Mouse (Mus musculus) limb, embryonic 10.5 days (tissue): ENCODE results near the gene Atp6v0e2. TPM values are rescaled to one million over a fixed set of nuclear protein-coding genes. Genes with fewer than 3 reads are reported as not detected.
A peak's percentile ranks its signal among the peaks of the same experiment; 100 is the strongest.

Experiments
- DNase-seq: peaks from one replicate; pipeline ENCODE4 v3.0.0-alpha.2; 2017; ENCODE audit warnings: low spot score
- H3K27ac ChIP-seq: fragments of 300-500 bp; sonication (generic); 2 replicates; pipeline ENCODE4 v1.5.1; 2016; ENCODE audit warnings: mild to moderate bottlenecking
- H3K27me3 ChIP-seq: fragments of 300-500 bp; sonication (generic); 2 replicates; pipeline ENCODE4 v1.6.1; 2016; ENCODE audit warnings: low read depth, mild to moderate bottlenecking; ENCODE audit not compliant: poor library complexity, severe bottlenecking
- H3K36me3 ChIP-seq: fragments of 300-500 bp; sonication (generic); 2 replicates; pipeline ENCODE4 v1.6.1; 2016; ENCODE audit warnings: mild to moderate bottlenecking, moderate library complexity
- H3K4me1 ChIP-seq: fragments of 300-500 bp; sonication (generic); 2 replicates; pipeline ENCODE4 v1.6.1; 2016
- H3K4me3 ChIP-seq: fragments of 300-500 bp; sonication (generic); 2 replicates; pipeline ENCODE4 v1.5.1; 2016; ENCODE audit warnings: mild to moderate bottlenecking, moderate library complexity
- H3K9me3 ChIP-seq: fragments of 300-500 bp; sonication (generic); replicated peaks from 2 replicates; pipeline ENCODE4 v1.6.1; 2016; ENCODE audit warnings: mild to moderate bottlenecking
- WGBS: fragments of 180-500 bp; shearing (Covaris S2); methylation state at CpG from one replicate; pipeline ENCODE4 v1.1.7; 2016; 5-methylcytosine and 5-hydroxymethylcytosine counted together
- polyA plus RNA-seq: library from polyadenylated mRNA; unstranded; fragments of >200 nt; fragmentation: Nextera tagmentation; extraction: Ambion mirVana; gene quantifications from 2 replicates; pipeline ENCODE4 v1.2.1, GENCODE M21; 2016

Gene Atp6v0e2
- polyA plus RNA-seq, 1 experiment from 2014 or later = 4.8 TPM

- WGBS = 92% methylated on average over 21 of the region's 21 CpGs
- H3K4me3 ChIP-seq = no peak overlapping the region
- H3K27ac ChIP-seq = peak overlapping the region; percentile 15; the same call in 1 of the 2 replicates
- H3K4me1 ChIP-seq = peaks cover 21% of the 10 kb centered on the region
- no peaks in the 10 kb centered on the region for H3K27me3 ChIP-seq
- H3K9me3 ChIP-seq = no peaks in the 10 kb centered on the region
- no peak for DNase-seq
- H3K36me3 ChIP-seq = peaks cover 42% of the 10 kb centered on the region
Measured at GRCm38 (mm10) chr6:48568036-48568984, 30.9 kb downstream of the Atp6v0e2 start.

GRCm38 (mm10) chr6:48569065-48569807 lies 31.8 kb downstream of the Atp6v0e2 start:
- H3K36me3 ChIP-seq = peaks cover 38% of the 10 kb centered on the region
- WGBS = 90% methylated on average over 8 of the region's 8 CpGs
- H3K27me3 ChIP-seq = no peaks in the 10 kb centered on the region
- H3K9me3 ChIP-seq = no peaks in the 10 kb centered on the region
- peaks cover 27% of the 10 kb centered on the region for H3K4me1 ChIP-seq
- H3K27ac ChIP-seq = 0 out of 2 replicates have a peak overlapping the region, but pooled peaks have one; percentile 15
- DNase-seq = no peak
- no peak overlapping the region for H3K4me3 ChIP-seq

GRCm38 (mm10) chr6:48572014-48572413 lies 34.6 kb downstream of the Atp6v0e2 start:
- Histone ChIP-seq H3K4me3 (no peak overlapping the region), H3K27me3 (no peaks in the 10 kb centered on the region), H3K27ac (peak overlapping the region; percentile 78), H3K36me3 (peaks cover 24% of the 10 kb centered on the region), H3K9me3 (no peaks in the 10 kb centered on the region), H3K4me1 (peaks cover 27% of the 10 kb centered on the region)
- whole genome bisulfite sequencing = 88% methylated on average over 5 of the region's 5 CpGs
- DNase-seq = no peak

- Histone ChIP-seq H3K27ac (peak within 1 kb of the TSS; percentile 78), H3K4me3 (no peak within 1 kb of the TSS), H3K4me1 (peaks cover 27% of the 10 kb centered on the region), H3K9me3 (no peaks in the 10 kb centered on the region), H3K36me3 (peaks cover 24% of the 10 kb centered on the region), H3K27me3 (no peaks in the 10 kb centered on the region)
- DNase-seq = peak; percentile 55
- 20% methylated on average over 6 of the region's 6 CpGs for WGBS
Measured at GRCm38 (mm10) chr6:48572572-48573061, 35.2 kb downstream of the Atp6v0e2 start, which contains the start of gene Rarres2. TSS of gene Rarres2 (minus strand) at chr6:48572789.

- no peaks in the 10 kb centered on the region for H3K27me3 ChIP-seq
- WGBS = 12% methylated on average over 10 of the region's 10 CpGs
- H3K4me1 ChIP-seq = peaks cover 27% of the 10 kb centered on the region
- peak overlapping the region; percentile 78 for H3K27ac ChIP-seq
- DNase-seq = peak; percentile 76
- no peaks in the 10 kb centered on the region for H3K9me3 ChIP-seq
- peaks cover 20% of the 10 kb centered on the region for H3K36me3 ChIP-seq
- no peak overlapping the region for H3K4me3 ChIP-seq
Measured at GRCm38 (mm10) chr6:48573280-48573679, 35.9 kb downstream of the Atp6v0e2 start.

GRCm38 (mm10) chr6:48573981-48574380 lies 36.6 kb downstream of the Atp6v0e2 start:
- WGBS = 55% methylated on average over 3 of the region's 3 CpGs

GRCm38 (mm10) chr6:48578736-48579135 lies 41.3 kb downstream of the Atp6v0e2 start:
- WGBS = 52% methylated on average over 5 of the region's 5 CpGs
- peaks cover 10% of the 10 kb centered on the region for H3K4me1 ChIP-seq
- no peaks in the 10 kb centered on the region for H3K27me3 ChIP-seq
- H3K36me3 ChIP-seq = no peaks in the 10 kb centered on the region
- no peak for DNase-seq
- H3K27ac ChIP-seq = no peak overlapping the region
- no peak overlapping the region for H3K4me3 ChIP-seq
- no peaks in the 10 kb centered on the region for H3K9me3 ChIP-seq

More at GRCm38 (mm10) chr6:48573981-48574380, 36.6 kb downstream of the Atp6v0e2 start:
- H3K36me3 ChIP-seq = peaks cover 14% of the 10 kb centered on the region
- H3K27ac ChIP-seq = peak overlapping the region; percentile 64; the same call in 1 of the 2 replicates
- H3K27me3 ChIP-seq = no peaks in the 10 kb centered on the region
- no peak for DNase-seq
- peaks cover 22% of the 10 kb centered on the region for H3K4me1 ChIP-seq
- no peaks in the 10 kb centered on the region for H3K9me3 ChIP-seq
- no peak overlapping the region for H3K4me3 ChIP-seq

GRCm38 (mm10) chr6:48579215-48579648 lies 41.8 kb downstream of the Atp6v0e2 start:
- DNase-seq = no peak

GRCm38 (mm10) chr6:48581257-48581656 lies 43.8 kb downstream of the Atp6v0e2 start:
- no peaks in the 10 kb centered on the region for H3K36me3 ChIP-seq
- 66% methylated on average over 3 of the region's 3 CpGs for WGBS
- no peak for DNase-seq
- no peak overlapping the region for H3K4me3 ChIP-seq
- H3K9me3 ChIP-seq = no peaks in the 10 kb centered on the region
- H3K27me3 ChIP-seq = no peaks in the 10 kb centered on the region
- peaks cover 6% of the 10 kb centered on the region; the same call in 1 of the 2 replicates for H3K4me1 ChIP-seq
- no peak overlapping the region for H3K27ac ChIP-seq

More at GRCm38 (mm10) chr6:48579215-48579648, 41.8 kb downstream of the Atp6v0e2 start:
- Histone ChIP-seq H3K36me3 (no peaks in the 10 kb centered on the region), H3K4me1 (peaks cover 6% of the 10 kb centered on the region; the same call in 1 of the 2 replicates), H3K4me3 (no peak overlapping the region), H3K9me3 (no peaks in the 10 kb centered on the region), H3K27me3 (no peaks in the 10 kb centered on the region), H3K27ac (no peak overlapping the region)
- WGBS = 36% methylated on average over 5 of the region's 5 CpGs

- Histone ChIP-seq H3K27me3 (no peaks in the 10 kb centered on the region), H3K4me1 (peaks cover 6% of the 10 kb centered on the region; the same call in 1 of the 2 replicates), H3K4me3 (no peak overlapping the region), H3K27ac (no peak overlapping the region), H3K9me3 (no peaks in the 10 kb centered on the region), H3K36me3 (no peaks in the 10 kb centered on the region)
- no peak for DNase-seq
- 83% methylated on average over 3 of the region's 3 CpGs for WGBS
Measured at GRCm38 (mm10) chr6:48582037-48582436, 44.6 kb downstream of the Atp6v0e2 start.

GRCm38 (mm10) chr6:48589194-48589750 lies 51.9 kb downstream of the Atp6v0e2 start, which contains the start of gene Gm45021:
TSS of gene Gm45021 (plus strand) at chr6:48589610.
- Histone ChIP-seq H3K9me3 (no peaks in the 10 kb centered on the region), H3K36me3 (no peaks in the 10 kb centered on the region), H3K4me1 (peaks cover 19% of the 10 kb centered on the region), H3K27me3 (no peaks in the 10 kb centered on the region), H3K4me3 (no peak within 1 kb of the TSS), H3K27ac (no peak within 1 kb of the TSS)
- DNase-seq = no peak
- 53% methylated on average over 6 of the region's 6 CpGs for WGBS
